Mouse (Mus musculus) heart, adult 2 months (tissue): Measurements from ENCODE around the gene Iscu.

Experiments
- CTCF ChIP-seq: fragments of 200-600 bp; IDR thresholded peaks from 2 replicates; pipeline ENCODE4 v1.8.1; 2022; ENCODE audit warnings: antibody characterized with exemption, mild to moderate bottlenecking, moderate library complexity
- POLR2A ChIP-seq: fragments of 200-500 bp; IDR thresholded peaks from 2 replicates; pipeline ENCODE4 v1.6.1; 2011; ENCODE audit warnings: mild to moderate bottlenecking, low read depth, low read length, control low read depth; ENCODE audit not compliant: insufficient read depth

- no peak for TF ChIP-seq CTCF
- no peak for TF ChIP-seq POLR2A
Observed at GRCm38 (mm10) chr5:113755347-113756030, 17.1 kb upstream of the Iscu start.
